Mouse (Mus musculus): Measurements from ENCODE around the gene Zkscan8.

GRCm38 (mm10) chr13:21550416-21551110, 19.6 kb upstream of the Zkscan8 start:
- no peak for TF ChIP-seq CTCF (IDR thresholded peaks at IDR 0.05; ENCODE audit: low read depth, low read length)
- no peak for TF ChIP-seq POLR2A (IDR thresholded peaks at IDR 0.05; ENCODE audit: borderline replicate concordance, low read depth, low read length)
